Mouse (Mus musculus): Measurements from ENCODE around the gene Slc35g3. TPM values are rescaled to one million over a fixed set of nuclear protein-coding genes. Genes with fewer than 3 reads are reported as not detected.
"Not testable (repeated sequence)": the region's sequence is repeated elsewhere in the genome, so short reads cannot be mapped to it uniquely, and the experiment has no call there.

Slc35g3 gene
- polyA plus RNA-seq, 1 experiment from 2014 or later = 0.17 TPM

- ATAC-seq (ENCODE audit: insufficient read depth, low FRiP score) = no peak
- Histone ChIP-seq H3K9me3 (replicated peaks; ENCODE audit: control insufficient read depth, low read length) (no peaks in the 10 kb centered on the region), H3K4me3 (replicated peaks; ENCODE audit: low read length) (no peak overlapping the region), H3K4me2 (ENCODE audit: low read depth, low read length) (no peak overlapping the region), H3K4me1 (ENCODE audit: control insufficient read depth, insufficient read depth, low read length) (peaks cover 22% of the 10 kb centered on the region), H3K9ac (ENCODE audit: low read length) (no peak overlapping the region), H3K27me3 (ENCODE audit: control insufficient read depth, insufficient read depth, low read length) (no peaks in the 10 kb centered on the region), H3K27ac (ENCODE audit: low read length) (no peak overlapping the region), H3K36me3 (ENCODE audit: control insufficient read depth, insufficient read depth, low read length) (no peaks in the 10 kb centered on the region; the same call in 1 of the 2 replicates)
- WGBS = 70% methylated on average over 3 of the region's 3 CpGs
Measured at GRCm38 (mm10) chr11:69751635-69752034, 10.1 kb downstream of the Slc35g3 start.

GRCm38 (mm10) chr11:69731408-69731807 is 30.4 kb downstream of the Slc35g3 start:
- not testable (repeated sequence) for ATAC-seq (ENCODE audit: insufficient read depth, low FRiP score); H3K27me3 ChIP-seq (ENCODE audit: control insufficient read depth, insufficient read depth, low read length); H3K4me3 ChIP-seq (replicated peaks; ENCODE audit: low read length); H3K4me1 ChIP-seq (ENCODE audit: control insufficient read depth, insufficient read depth, low read length); H3K4me2 ChIP-seq (ENCODE audit: low read depth, low read length); H3K9me3 ChIP-seq (replicated peaks; ENCODE audit: control insufficient read depth, low read length); H3K27ac ChIP-seq (ENCODE audit: low read length); H3K9ac ChIP-seq (ENCODE audit: low read length)
- H3K36me3 ChIP-seq (ENCODE audit: control insufficient read depth, insufficient read depth, low read length) = peaks cover 14% of the 10 kb centered on the region; the same call in 1 of the 2 replicates
- WGBS = 71% methylated on average over 3 of the region's 3 CpGs

GRCm38 (mm10) chr11:69729063-69729462 is 32.7 kb downstream of the Slc35g3 start:
- H3K9ac ChIP-seq (ENCODE audit: low read length) = no peak overlapping the region
- H3K9me3 ChIP-seq (replicated peaks; ENCODE audit: control insufficient read depth, low read length) = no peaks in the 10 kb centered on the region
- WGBS = 32% methylated on average over 3 of the region's 3 CpGs
- no peak overlapping the region for H3K4me2 ChIP-seq (ENCODE audit: low read depth, low read length)
- no peaks in the 10 kb centered on the region for H3K4me1 ChIP-seq (ENCODE audit: control insufficient read depth, insufficient read depth, low read length)
- H3K27ac ChIP-seq (ENCODE audit: low read length) = no peak overlapping the region
- no peak for ATAC-seq (ENCODE audit: insufficient read depth, low FRiP score)
- H3K27me3 ChIP-seq (ENCODE audit: control insufficient read depth, insufficient read depth, low read length) = no peaks in the 10 kb centered on the region
- H3K4me3 ChIP-seq (replicated peaks; ENCODE audit: low read length) = no peak overlapping the region
- 0 out of 2 replicates have a peak, but pooled peaks cover 2% of the 10 kb centered on the region for H3K36me3 ChIP-seq (ENCODE audit: control insufficient read depth, insufficient read depth, low read length)

- Histone ChIP-seq H3K36me3 (ENCODE audit: control insufficient read depth, insufficient read depth, low read length) (no peaks in the 10 kb centered on the region), H3K4me1 (ENCODE audit: control insufficient read depth, insufficient read depth, low read length) (no peaks in the 10 kb centered on the region), H3K9ac (ENCODE audit: low read length) (no peak overlapping the region), H3K4me3 (replicated peaks; ENCODE audit: low read length) (no peak overlapping the region), H3K27ac (ENCODE audit: low read length) (no peak overlapping the region), H3K27me3 (ENCODE audit: control insufficient read depth, insufficient read depth, low read length) (no peaks in the 10 kb centered on the region), H3K4me2 (ENCODE audit: low read depth, low read length) (no peak overlapping the region), H3K9me3 (replicated peaks; ENCODE audit: control insufficient read depth, low read length) (no peaks in the 10 kb centered on the region)
- WGBS = 34% methylated on average over 5 of the region's 5 CpGs
- no peak for ATAC-seq (ENCODE audit: insufficient read depth, low FRiP score)
Measured at GRCm38 (mm10) chr11:69725951-69726350, 35.8 kb downstream of the Slc35g3 start.

GRCm38 (mm10) chr11:69723074-69723473 is 38.7 kb downstream of the Slc35g3 start:
- H3K36me3 ChIP-seq (ENCODE audit: control insufficient read depth, insufficient read depth, low read length) = no peaks in the 10 kb centered on the region
- ATAC-seq (ENCODE audit: insufficient read depth, low FRiP score) = no peak
- no peak overlapping the region for H3K27ac ChIP-seq (ENCODE audit: low read length)
- no peaks in the 10 kb centered on the region for H3K27me3 ChIP-seq (ENCODE audit: control insufficient read depth, insufficient read depth, low read length)
- no peak overlapping the region for H3K4me3 ChIP-seq (replicated peaks; ENCODE audit: low read length)
- no peaks in the 10 kb centered on the region for H3K9me3 ChIP-seq (replicated peaks; ENCODE audit: control insufficient read depth, low read length)
- no peak overlapping the region for H3K4me2 ChIP-seq (ENCODE audit: low read depth, low read length)
- H3K4me1 ChIP-seq (ENCODE audit: control insufficient read depth, insufficient read depth, low read length) = 0 out of 2 replicates have a peak, but pooled peaks cover 3% of the 10 kb centered on the region
- 42% methylated on average over 2 of the region's 2 CpGs for WGBS
- no peak overlapping the region for H3K9ac ChIP-seq (ENCODE audit: low read length)

GRCm38 (mm10) chr11:69720852-69721251 is 40.9 kb downstream of the Slc35g3 start:
- no peak overlapping the region for H3K9ac ChIP-seq (ENCODE audit: low read length)
- H3K36me3 ChIP-seq (ENCODE audit: control insufficient read depth, insufficient read depth, low read length) = no peaks in the 10 kb centered on the region
- 53% methylated on average over 6 of the region's 6 CpGs for WGBS
- H3K9me3 ChIP-seq (replicated peaks; ENCODE audit: control insufficient read depth, low read length) = no peaks in the 10 kb centered on the region
- H3K4me1 ChIP-seq (ENCODE audit: control insufficient read depth, insufficient read depth, low read length) = 0 out of 2 replicates have a peak, but pooled peaks cover 3% of the 10 kb centered on the region
- no peak overlapping the region for H3K4me2 ChIP-seq (ENCODE audit: low read depth, low read length)
- H3K27me3 ChIP-seq (ENCODE audit: control insufficient read depth, insufficient read depth, low read length) = no peaks in the 10 kb centered on the region
- no peak for ATAC-seq (ENCODE audit: insufficient read depth, low FRiP score)
- H3K27ac ChIP-seq (ENCODE audit: low read length) = no peak overlapping the region
- no peak overlapping the region for H3K4me3 ChIP-seq (replicated peaks; ENCODE audit: low read length)

- Histone ChIP-seq H3K27ac (ENCODE audit: low read length) (no peak overlapping the region), H3K27me3 (ENCODE audit: control insufficient read depth, insufficient read depth, low read length) (no peaks in the 10 kb centered on the region), H3K4me2 (ENCODE audit: low read depth, low read length) (no peak overlapping the region), H3K9me3 (replicated peaks; ENCODE audit: control insufficient read depth, low read length) (no peaks in the 10 kb centered on the region), H3K36me3 (ENCODE audit: control insufficient read depth, insufficient read depth, low read length) (no peaks in the 10 kb centered on the region), H3K9ac (ENCODE audit: low read length) (no peak overlapping the region), H3K4me1 (ENCODE audit: control insufficient read depth, insufficient read depth, low read length) (0 out of 2 replicates have a peak, but pooled peaks cover 3% of the 10 kb centered on the region), H3K4me3 (replicated peaks; ENCODE audit: low read length) (no peak overlapping the region)
- WGBS = 69% methylated on average over 6 of the region's 6 CpGs
- no peak for ATAC-seq (ENCODE audit: insufficient read depth, low FRiP score)
Measured at GRCm38 (mm10) chr11:69719423-69719822, 42.3 kb downstream of the Slc35g3 start.

GRCm38 (mm10) chr11:69718661-69719060 is 43.1 kb downstream of the Slc35g3 start:
- WGBS = 22% methylated on average over 15 of the region's 15 CpGs
- ATAC-seq (ENCODE audit: insufficient read depth, low FRiP score) = no peak; the same call in 1 of the 2 replicates
- peak overlapping the region; percentile 24; the same call in 1 of the 2 replicates for H3K4me2 ChIP-seq (ENCODE audit: low read depth, low read length)
- H3K27ac ChIP-seq (ENCODE audit: low read length) = no peak overlapping the region
- no peak overlapping the region for H3K4me3 ChIP-seq (replicated peaks; ENCODE audit: low read length)
- no peaks in the 10 kb centered on the region for H3K36me3 ChIP-seq (ENCODE audit: control insufficient read depth, insufficient read depth, low read length)
- H3K9me3 ChIP-seq (replicated peaks; ENCODE audit: control insufficient read depth, low read length) = no peaks in the 10 kb centered on the region
- H3K4me1 ChIP-seq (ENCODE audit: control insufficient read depth, insufficient read depth, low read length) = 0 out of 2 replicates have a peak, but pooled peaks cover 3% of the 10 kb centered on the region
- no peaks in the 10 kb centered on the region for H3K27me3 ChIP-seq (ENCODE audit: control insufficient read depth, insufficient read depth, low read length)
- no peak overlapping the region for H3K9ac ChIP-seq (ENCODE audit: low read length)

- Histone ChIP-seq H3K4me1 (ENCODE audit: control insufficient read depth, insufficient read depth, low read length) (0 out of 2 replicates have a peak, but pooled peaks cover 3% of the 10 kb centered on the region), H3K27me3 (ENCODE audit: control insufficient read depth, insufficient read depth, low read length) (no peaks in the 10 kb centered on the region), H3K36me3 (ENCODE audit: control insufficient read depth, insufficient read depth, low read length) (no peaks in the 10 kb centered on the region), H3K9ac (ENCODE audit: low read length) (no peak overlapping the region), H3K4me2 (ENCODE audit: low read depth, low read length) (no peak overlapping the region), H3K9me3 (replicated peaks; ENCODE audit: control insufficient read depth, low read length) (no peaks in the 10 kb centered on the region), H3K4me3 (replicated peaks; ENCODE audit: low read length) (no peak overlapping the region), H3K27ac (ENCODE audit: low read length) (no peak overlapping the region)
- ATAC-seq (ENCODE audit: insufficient read depth, low FRiP score) = no peak
- 69% methylated on average over 4 of the region's 4 CpGs for WGBS
Measured at GRCm38 (mm10) chr11:69716953-69717352, 44.8 kb downstream of the Slc35g3 start.

Data from stomach, embryonic 16.5 days (tissue).